Mouse (Mus musculus): ENCODE measurements at regions not wholly inside any gene's neighbourhood (a gene's known extent, or its start where the extent isn't known, plus 50 kb on each side); places are given as distances from the start of the nearest gene placed in this dataset.
"Not testable (repeated sequence)": the region's sequence is repeated elsewhere in the genome, so short reads cannot be mapped to it uniquely, and the experiment has no call there.

DNA sequence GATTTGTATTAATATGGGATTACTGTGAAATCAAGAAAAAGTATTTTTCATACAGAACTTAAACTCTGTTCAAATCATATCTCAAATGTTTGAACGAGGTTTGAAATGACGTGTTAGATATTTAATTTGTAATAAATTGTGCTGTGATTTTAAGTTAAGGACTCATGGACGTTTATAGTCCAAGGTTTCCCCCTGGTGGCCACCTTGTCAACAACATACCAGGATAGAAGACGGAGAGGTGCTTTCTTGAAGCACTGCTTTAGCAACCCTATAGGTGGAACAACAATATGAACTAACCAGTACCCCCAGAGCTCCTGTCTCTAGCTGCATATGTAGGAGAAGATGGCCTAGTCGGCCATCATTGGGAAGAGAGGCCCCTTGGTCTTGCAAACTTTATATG lies 517.8 kb upstream of the Adamts5 start:
- H3K27ac ChIP-seq; H3K27me3 ChIP-seq; H3K4me1 ChIP-seq; H3K36me3 ChIP-seq (ENCODE audit: poor library complexity, severe bottlenecking); H3K4me2 ChIP-seq; H3K9ac ChIP-seq; H3K9me3 ChIP-seq (replicated peaks); H3K4me3 ChIP-seq: not testable (repeated sequence)
- peak; percentile 83 for ATAC-seq
- 18% methylated on average over 5 of the region's 5 CpGs for whole genome bisulfite sequencing

DNA sequence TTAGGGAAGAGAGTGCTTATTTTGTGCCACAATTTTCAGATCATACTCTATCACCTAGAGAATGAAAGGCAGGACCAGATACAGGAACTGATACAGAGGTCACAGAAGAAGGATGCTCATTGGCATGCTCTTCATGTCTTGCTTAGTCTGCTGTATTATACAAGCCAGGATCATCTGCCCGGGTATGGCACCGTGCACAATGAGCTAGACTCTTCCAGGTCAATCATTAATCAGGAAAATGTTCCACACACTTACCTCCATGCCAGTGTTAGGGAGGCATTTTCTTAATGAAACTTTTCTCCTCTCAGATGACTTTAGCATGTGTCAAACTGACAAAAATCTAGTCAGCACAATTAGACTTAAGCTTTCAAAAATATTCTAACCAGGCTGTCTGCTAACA lies 502.7 kb upstream of the Adamts5 start:
- Histone ChIP-seq H3K4me1 (no peaks in the 10 kb centered on the region), H3K9ac (no peak overlapping the region), H3K27ac (no peak overlapping the region), H3K9me3 (replicated peaks) (no peaks in the 10 kb centered on the region), H3K27me3 (no peaks in the 10 kb centered on the region), H3K4me2 (no peak overlapping the region), H3K4me3 (no peak overlapping the region), H3K36me3 (ENCODE audit: poor library complexity, severe bottlenecking) (no peaks in the 10 kb centered on the region)
- no peak for ATAC-seq
- 97% methylated on average over 2 of the region's 2 CpGs for WGBS

DNA sequence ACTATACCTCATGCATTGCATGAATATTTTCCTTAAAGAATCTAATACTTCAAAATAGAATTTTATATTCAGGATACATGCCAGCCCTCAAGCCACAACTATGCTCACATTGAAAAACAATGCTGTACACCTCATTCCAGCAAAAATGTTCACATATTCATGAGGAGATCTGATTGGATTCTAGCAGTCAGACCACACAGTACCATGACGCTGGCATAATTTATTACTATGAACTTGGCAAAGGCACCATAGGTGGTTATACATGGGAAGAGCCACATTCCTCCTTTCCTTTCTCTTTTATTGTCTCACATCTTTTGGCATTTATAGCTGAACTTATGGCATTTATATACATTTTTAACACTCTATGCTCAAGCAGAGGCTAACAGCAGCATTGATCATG lies 499.8 kb upstream of the Adamts5 start:
- no peak overlapping the region for H3K9ac ChIP-seq
- no peak overlapping the region for H3K4me2 ChIP-seq
- no peak for ATAC-seq
- H3K9me3 ChIP-seq (replicated peaks), result no peaks in the 10 kb centered on the region
- no peaks in the 10 kb centered on the region for H3K36me3 ChIP-seq (ENCODE audit: poor library complexity, severe bottlenecking)
- H3K4me3 ChIP-seq, result no peak overlapping the region
- no peak overlapping the region for H3K27ac ChIP-seq
- no peaks in the 10 kb centered on the region for H3K4me1 ChIP-seq
- no peaks in the 10 kb centered on the region for H3K27me3 ChIP-seq
- 85% methylated on average over 1 of the region's 1 CpGs for WGBS

DNA sequence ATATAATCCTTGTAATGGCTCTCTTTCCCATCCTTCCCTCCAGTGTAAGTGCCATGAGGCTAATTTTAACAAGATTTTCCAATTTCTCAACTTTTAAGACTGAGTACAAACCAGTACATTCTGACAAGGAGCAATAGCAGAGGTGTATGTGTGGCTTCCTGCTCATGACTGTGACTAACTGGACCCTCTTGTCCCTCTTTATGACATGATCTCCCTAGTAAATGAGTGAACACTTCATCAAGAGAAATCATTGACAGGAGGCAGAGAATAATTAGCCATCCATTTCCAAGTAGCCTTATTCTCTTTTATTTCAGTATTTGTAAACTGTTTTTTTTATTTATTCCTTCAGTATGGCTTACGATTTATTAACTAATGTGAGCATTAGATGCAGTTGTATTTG lies 497.7 kb upstream of the Adamts5 start:
- H3K9ac ChIP-seq, result no peak overlapping the region
- no peak overlapping the region for H3K4me2 ChIP-seq
- H3K4me1 ChIP-seq, result no peaks in the 10 kb centered on the region
- no peaks in the 10 kb centered on the region for H3K27me3 ChIP-seq
- no peaks in the 10 kb centered on the region for H3K9me3 ChIP-seq (replicated peaks)
- H3K36me3 ChIP-seq (ENCODE audit: poor library complexity, severe bottlenecking), result no peaks in the 10 kb centered on the region
- no peak overlapping the region for H3K27ac ChIP-seq
- 89% methylated on average over 1 of the region's 1 CpGs for WGBS
- no peak for ATAC-seq
- H3K4me3 ChIP-seq, result no peak overlapping the region

DNA sequence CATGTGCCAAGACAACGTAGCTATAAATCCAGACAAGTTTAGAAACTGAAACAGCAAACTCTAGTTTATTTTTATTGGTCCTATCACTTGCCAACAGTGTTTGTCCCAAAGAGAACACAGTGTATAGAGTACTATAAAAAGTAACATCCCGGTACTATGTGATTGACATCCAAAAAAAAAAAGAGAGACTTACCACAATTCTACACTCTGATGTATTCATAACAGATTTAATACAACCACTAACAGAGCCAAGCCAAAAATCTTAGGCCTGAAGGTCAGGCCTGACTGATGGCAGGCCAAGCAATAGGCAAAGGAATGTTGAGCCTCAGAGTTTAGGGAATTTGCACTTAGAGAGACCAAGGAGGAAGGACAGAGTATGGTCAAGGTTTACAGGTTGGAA lies 495.9 kb upstream of the Adamts5 start:
- Histone ChIP-seq H3K9ac (no peak overlapping the region), H3K27ac (no peak overlapping the region), H3K4me3 (no peak overlapping the region), H3K9me3 (replicated peaks) (no peaks in the 10 kb centered on the region), H3K4me2 (no peak overlapping the region), H3K4me1 (no peaks in the 10 kb centered on the region), H3K36me3 (ENCODE audit: poor library complexity, severe bottlenecking) (no peaks in the 10 kb centered on the region), H3K27me3 (no peaks in the 10 kb centered on the region)
- no peak for ATAC-seq
- WGBS, result 89% methylated on average over 2 of the region's 2 CpGs

DNA sequence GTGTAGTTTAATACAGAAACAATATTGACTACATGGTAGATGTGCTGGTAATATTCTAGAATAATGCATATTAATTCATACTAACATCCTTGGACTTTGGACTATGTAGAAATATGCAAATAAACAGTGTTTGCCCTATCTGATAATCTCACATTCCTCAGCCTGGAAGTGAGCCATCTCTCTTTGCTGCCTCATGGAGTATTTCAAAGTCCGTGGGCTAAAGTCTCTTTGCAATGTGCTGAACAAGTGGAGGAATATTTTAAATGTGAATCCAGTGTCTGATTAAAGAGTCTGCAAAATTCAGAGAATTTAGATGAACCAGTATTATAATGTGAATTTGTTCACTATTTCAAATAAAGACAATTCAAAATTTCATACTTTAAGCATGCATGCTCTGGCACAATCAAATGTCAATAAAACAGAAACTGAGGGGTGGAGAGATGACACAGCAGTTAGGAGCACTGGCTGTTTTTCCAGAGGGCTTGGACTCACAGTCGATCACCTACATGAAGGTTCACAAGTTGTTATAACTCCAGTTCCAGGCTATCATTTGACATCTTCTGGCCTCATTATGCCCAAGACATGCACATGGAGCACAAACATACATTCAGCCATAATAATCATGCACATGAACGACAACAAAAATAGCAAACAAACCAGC lies 487.6 kb upstream of the Adamts5 start:
- no peaks in the 10 kb centered on the region for H3K36me3 ChIP-seq (ENCODE audit: poor library complexity, severe bottlenecking)
- 84% methylated on average over 3 of the region's 3 CpGs for WGBS
- H3K4me3 ChIP-seq, result no peak overlapping the region
- no peaks in the 10 kb centered on the region for H3K4me1 ChIP-seq
- no peak overlapping the region for H3K27ac ChIP-seq
- no peak overlapping the region for H3K4me2 ChIP-seq
- ATAC-seq, result no peak
- no peaks in the 10 kb centered on the region for H3K9me3 ChIP-seq (replicated peaks)
- no peak overlapping the region for H3K9ac ChIP-seq
- no peaks in the 10 kb centered on the region for H3K27me3 ChIP-seq

DNA sequence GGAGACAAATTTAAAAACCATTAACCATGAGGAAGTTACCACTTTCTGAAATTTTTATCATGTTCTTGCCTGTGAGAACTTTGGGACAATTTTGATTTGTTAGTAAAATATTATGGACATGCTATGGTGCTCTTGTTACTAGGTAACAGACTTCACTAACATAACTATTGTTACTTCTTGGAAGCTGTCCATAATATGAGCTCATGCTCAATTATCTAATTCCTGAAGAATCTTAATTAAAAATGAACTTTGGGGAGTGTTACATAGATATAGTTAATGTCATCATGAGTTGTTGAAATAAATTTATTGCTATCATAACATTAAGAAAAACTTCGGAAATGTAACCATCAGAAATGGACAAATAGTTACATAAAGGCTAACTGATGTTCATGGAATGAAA lies 486.5 kb upstream of the Adamts5 start:
- Histone ChIP-seq H3K4me1 (no peaks in the 10 kb centered on the region), H3K9ac (no peak overlapping the region), H3K36me3 (ENCODE audit: poor library complexity, severe bottlenecking) (no peaks in the 10 kb centered on the region), H3K27me3 (no peaks in the 10 kb centered on the region), H3K9me3 (replicated peaks) (no peaks in the 10 kb centered on the region), H3K4me2 (no peak overlapping the region), H3K4me3 (no peak overlapping the region), H3K27ac (no peak overlapping the region)
- no peak for ATAC-seq
- 87% methylated on average over 1 of the region's 1 CpGs for WGBS

DNA sequence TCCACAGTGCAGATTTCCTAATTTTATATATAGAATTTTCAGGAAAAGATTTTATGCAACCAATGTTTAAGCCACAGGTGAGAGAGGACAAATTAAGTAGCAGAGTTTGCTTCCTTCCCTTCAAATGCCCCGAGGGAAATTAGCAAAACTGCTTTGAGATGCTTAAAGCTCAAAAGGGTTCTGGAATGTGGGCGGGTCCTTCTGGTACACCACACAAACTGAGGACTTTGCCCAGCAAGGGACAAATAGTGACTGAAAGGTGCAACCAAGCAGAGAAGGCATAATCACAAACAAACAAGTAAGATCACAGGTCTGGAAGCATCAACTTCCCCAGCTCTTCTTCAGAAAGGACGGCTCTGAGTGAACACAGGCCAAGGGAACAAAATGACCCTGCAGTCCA lies 476.4 kb upstream of the Adamts5 start:
- no peak for ATAC-seq

DNA sequence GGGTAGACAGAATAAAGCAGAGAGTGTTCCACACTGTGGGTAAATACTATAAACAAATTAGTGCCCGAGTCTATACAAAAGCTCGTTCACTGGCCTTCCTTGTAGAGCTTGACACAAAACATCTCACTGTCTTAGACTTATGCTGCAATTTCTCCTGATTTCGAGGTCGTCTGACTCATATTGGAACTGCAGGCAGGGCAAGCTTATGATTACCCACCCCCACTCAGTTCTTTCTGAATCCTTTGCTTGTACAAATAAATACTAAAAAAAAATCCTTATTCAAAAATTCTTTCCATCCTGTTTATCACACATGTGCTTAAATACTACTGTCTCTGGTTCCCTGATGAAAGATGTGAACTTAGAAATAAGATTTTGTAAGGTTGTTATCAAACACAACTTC lies 470.0 kb upstream of the Adamts5 start:
- no peaks in the 10 kb centered on the region for H3K4me1 ChIP-seq
- 49% methylated on average over 4 of the region's 4 CpGs for WGBS
- H3K4me2 ChIP-seq, result no peak overlapping the region
- H3K27me3 ChIP-seq, result no peaks in the 10 kb centered on the region
- H3K4me3 ChIP-seq, result no peak overlapping the region
- ATAC-seq, result no peak
- no peaks in the 10 kb centered on the region for H3K9me3 ChIP-seq (replicated peaks)
- H3K9ac ChIP-seq, result no peak overlapping the region
- H3K27ac ChIP-seq, result no peak overlapping the region
- no peaks in the 10 kb centered on the region for H3K36me3 ChIP-seq (ENCODE audit: poor library complexity, severe bottlenecking)

More for the DNA sequence above, 476.4 kb upstream of the Adamts5 start:
- Histone ChIP-seq H3K4me3 (no peak overlapping the region), H3K9ac (no peak overlapping the region), H3K9me3 (replicated peaks) (no peaks in the 10 kb centered on the region), H3K27me3 (no peaks in the 10 kb centered on the region), H3K4me2 (no peak overlapping the region), H3K36me3 (ENCODE audit: poor library complexity, severe bottlenecking) (no peaks in the 10 kb centered on the region), H3K4me1 (no peaks in the 10 kb centered on the region), H3K27ac (no peak overlapping the region)
- 17% methylated on average over 3 of the region's 3 CpGs for WGBS

DNA sequence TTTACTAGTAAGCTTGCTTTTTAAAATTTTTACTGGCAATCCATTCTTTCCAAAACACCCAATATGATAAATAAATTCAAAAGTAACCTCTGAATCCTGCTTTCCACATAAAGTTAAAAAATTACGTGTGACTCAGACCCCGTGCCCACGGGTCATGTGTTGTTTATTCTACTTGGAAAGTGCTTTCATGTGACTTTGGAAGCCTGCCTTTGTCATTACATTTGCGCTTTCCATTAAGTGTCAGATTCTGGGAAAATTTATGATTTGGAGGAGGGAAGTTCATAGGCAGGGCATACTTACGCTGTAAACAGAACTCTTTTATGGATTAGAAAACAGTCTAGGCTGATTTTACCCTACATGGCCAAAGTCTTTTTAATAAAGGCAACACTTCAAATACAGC lies 466.8 kb upstream of the Adamts5 start:
- Histone ChIP-seq H3K9ac (no peak overlapping the region), H3K4me2 (no peak overlapping the region), H3K27me3 (no peaks in the 10 kb centered on the region), H3K4me3 (no peak overlapping the region), H3K27ac (no peak overlapping the region), H3K9me3 (replicated peaks) (no peaks in the 10 kb centered on the region), H3K36me3 (ENCODE audit: poor library complexity, severe bottlenecking) (no peaks in the 10 kb centered on the region), H3K4me1 (no peaks in the 10 kb centered on the region)
- ATAC-seq, result no peak
- WGBS, result 93% methylated on average over 5 of the region's 5 CpGs

DNA sequence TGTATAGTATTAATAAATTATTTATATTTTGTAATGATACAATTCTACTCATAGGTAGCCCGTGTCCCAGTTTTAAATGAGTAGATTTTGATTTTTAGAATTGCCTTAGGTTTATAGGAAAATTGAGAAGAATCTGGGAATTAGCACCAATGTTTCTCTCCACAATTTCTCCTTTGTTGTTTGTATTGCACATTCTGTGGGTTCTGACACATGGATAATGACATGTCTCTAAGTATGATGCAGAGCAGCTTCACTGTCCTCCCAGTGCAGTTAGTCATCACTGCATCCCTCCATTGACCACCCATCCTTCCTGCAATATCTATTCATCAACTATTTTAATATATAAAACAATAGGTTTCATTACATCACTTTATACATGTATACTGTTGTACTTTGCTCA lies 464.6 kb upstream of the Adamts5 start:
- Histone ChIP-seq H3K27ac (no peak overlapping the region), H3K27me3 (no peaks in the 10 kb centered on the region), H3K4me2 (no peak overlapping the region), H3K9me3 (replicated peaks) (no peaks in the 10 kb centered on the region), H3K9ac (no peak overlapping the region), H3K36me3 (ENCODE audit: poor library complexity, severe bottlenecking) (no peaks in the 10 kb centered on the region), H3K4me1 (no peaks in the 10 kb centered on the region), H3K4me3 (no peak overlapping the region)
- no peak for ATAC-seq
- WGBS, result 93% methylated on average over 1 of the region's 1 CpGs

DNA sequence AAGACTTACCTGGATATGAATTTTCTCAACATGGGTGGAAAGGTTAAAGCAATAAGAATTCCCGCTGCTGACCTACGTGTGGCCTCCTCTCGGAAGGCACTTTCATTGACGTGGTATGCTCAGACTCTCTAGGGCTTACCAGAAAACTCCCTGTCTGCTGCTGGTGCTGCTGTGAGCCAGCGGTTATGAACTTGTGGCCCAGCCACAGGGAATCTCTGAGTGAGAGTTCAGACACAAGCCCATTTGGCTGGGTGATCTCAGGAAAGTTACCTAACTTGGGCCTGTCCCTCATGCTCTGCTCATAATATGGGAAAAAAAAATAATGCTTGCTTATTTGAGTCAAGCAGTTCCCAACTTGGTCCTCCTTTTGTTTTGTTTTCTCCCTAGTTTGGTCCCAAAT lies 459.5 kb upstream of the Adamts5 start:
- no peak for ATAC-seq
- Histone ChIP-seq H3K36me3 (ENCODE audit: poor library complexity, severe bottlenecking) (no peaks in the 10 kb centered on the region), H3K4me3 (no peak overlapping the region), H3K9me3 (replicated peaks) (no peaks in the 10 kb centered on the region), H3K4me2 (no peak overlapping the region), H3K27me3 (no peaks in the 10 kb centered on the region), H3K9ac (no peak overlapping the region), H3K4me1 (no peaks in the 10 kb centered on the region), H3K27ac (no peak overlapping the region)
- WGBS, result 98% methylated on average over 5 of the region's 5 CpGs

DNA sequence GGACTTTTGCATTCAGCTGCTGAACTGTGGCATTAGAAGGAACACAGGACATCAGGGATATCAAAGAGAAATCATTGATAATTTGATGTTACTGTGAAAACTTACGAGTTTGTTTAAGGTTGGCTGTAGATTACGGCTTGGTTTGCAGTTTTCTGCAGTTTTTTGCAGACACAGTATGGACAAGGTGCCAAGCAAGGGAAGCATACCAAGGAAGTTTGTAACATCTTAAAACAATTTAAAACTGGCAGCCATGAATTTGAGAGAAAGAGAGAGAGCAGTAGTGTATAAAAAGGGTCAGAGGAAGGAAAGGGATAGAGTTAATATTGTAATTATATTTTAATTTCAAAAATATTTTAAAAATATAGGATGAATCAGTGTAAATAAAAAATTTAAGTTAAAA lies 453.4 kb upstream of the Adamts5 start:
- no peak for ATAC-seq
- Histone ChIP-seq H3K4me2 (no peak overlapping the region), H3K27ac (no peak overlapping the region), H3K36me3 (ENCODE audit: poor library complexity, severe bottlenecking) (no peaks in the 10 kb centered on the region), H3K9me3 (replicated peaks) (no peaks in the 10 kb centered on the region), H3K4me3 (no peak overlapping the region), H3K9ac (no peak overlapping the region), H3K27me3 (no peaks in the 10 kb centered on the region), H3K4me1 (no peaks in the 10 kb centered on the region)
- 91% methylated on average over 2 of the region's 2 CpGs for WGBS
